Mouse (Mus musculus): ENCODE measurements around the gene Ctnnd1.

Gene Ctnnd1

DNA sequence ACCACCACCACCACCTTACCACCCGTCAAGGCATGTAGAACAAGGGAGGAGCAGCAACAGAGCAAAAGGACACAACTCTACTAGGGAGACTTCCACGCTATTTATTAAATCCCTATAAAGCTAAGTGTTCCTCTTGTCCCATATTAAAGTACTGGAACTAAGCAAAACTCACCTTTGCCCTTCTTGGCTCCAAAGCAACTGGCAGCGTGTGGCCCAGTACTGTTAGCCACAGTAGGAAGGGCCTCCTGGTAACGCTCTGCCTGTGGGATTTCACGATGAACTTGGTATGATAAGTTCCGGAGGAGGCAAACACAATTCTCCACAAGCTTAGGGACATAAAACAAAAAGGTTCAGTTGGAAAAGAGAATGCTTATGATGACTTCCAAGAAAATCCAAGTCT, 37.8 kb downstream of the Ctnnd1 start:
- no peak for DNase-seq (ENCODE audit: extremely low spot score, low read depth, low spot score)

GRCm38 (mm10) chr2:84607842-84608241, 42.7 kb downstream of the Ctnnd1 start:
- DNase-seq (ENCODE audit: extremely low spot score, low read depth, low spot score) = no peak

GRCm38 (mm10) chr2:84600977-84601376, 49.6 kb downstream of the Ctnnd1 start:
- no peak for DNase-seq (ENCODE audit: extremely low spot score, low read depth, low spot score)

- no peak for DNase-seq (ENCODE audit: extremely low spot score, low read depth, low spot score)
Measured at GRCm38 (mm10) chr2:84599270-84599888, 51.2 kb downstream of the Ctnnd1 start.

GRCm38 (mm10) chr2:84597123-84597522, 53.4 kb downstream of the Ctnnd1 start:
- no peak for DNase-seq (ENCODE audit: extremely low spot score, low read depth, low spot score)

DNA sequence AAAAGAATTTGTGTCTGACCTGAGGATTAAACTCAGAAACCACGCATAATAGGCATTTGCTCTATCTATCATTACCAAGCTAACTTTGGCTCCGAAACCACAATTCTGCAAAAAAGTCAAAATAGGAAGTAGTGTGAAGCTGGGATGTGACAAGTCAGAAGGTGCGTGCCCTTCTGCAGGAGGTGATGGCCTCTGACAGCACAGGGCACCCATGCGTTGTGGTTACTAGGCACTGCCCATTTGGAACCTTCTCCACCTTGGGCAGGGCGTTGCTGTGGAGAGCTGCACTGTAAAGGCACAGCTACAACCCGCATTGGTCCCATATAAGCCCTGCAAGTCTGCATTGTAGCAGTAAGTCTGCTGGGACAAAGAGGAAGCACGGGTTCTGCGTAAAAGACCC, 57.8 kb downstream of the Ctnnd1 start:
- no peak for DNase-seq (ENCODE audit: extremely low spot score, low read depth, low spot score)

- no peak for DNase-seq (ENCODE audit: extremely low spot score, low read depth, low spot score)
Measured at GRCm38 (mm10) chr2:84585700-84586099, 64.9 kb downstream of the Ctnnd1 start.

GRCm38 (mm10) chr2:84582286-84582685, 68.3 kb downstream of the Ctnnd1 start:
- no peak for DNase-seq (ENCODE audit: extremely low spot score, low read depth, low spot score)

DNA sequence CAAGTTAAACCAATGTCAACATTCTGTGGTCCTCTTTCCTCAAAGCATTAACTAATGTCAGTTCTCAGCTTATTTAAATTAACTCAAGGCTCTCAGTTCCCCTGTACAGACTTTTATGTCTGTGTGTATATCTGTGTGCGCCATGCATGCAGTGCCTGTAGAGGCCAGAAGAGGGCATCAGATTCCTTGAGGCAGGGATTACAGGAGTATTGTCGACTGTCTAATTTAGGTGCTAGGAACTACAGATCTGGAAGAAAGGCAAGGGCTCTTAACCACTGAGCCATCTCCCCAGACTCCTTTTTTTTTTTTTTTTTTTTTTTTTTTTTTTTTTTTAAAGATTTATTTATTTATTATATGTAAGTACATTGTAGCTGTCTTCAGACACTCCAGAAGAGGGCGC, 69.4 kb downstream of the Ctnnd1 start:
- DNase-seq (ENCODE audit: extremely low spot score, low read depth, low spot score) = no peak

DNA sequence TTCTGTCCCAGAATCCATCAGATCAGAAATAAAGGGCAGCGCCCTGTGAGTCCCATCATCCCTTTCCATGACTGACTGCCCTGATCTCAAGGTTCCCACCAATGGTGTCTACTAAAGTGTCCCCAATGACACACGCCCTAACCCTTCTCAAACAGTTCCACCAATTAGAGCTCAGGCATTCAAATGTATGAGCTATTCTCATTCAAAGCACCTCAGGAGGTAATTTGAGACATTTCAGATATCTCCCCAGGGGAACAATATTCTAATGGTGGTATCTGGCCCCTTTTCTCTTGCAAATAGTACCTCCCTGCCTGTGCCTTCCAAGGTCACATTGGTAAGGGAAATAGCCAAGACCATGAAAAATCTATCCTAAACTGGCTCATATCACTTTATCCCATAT, 71.3 kb downstream of the Ctnnd1 start:
- no peak for DNase-seq (ENCODE audit: extremely low spot score, low read depth, low spot score)

GRCm38 (mm10) chr2:84574130-84574529, 76.4 kb downstream of the Ctnnd1 start:
- DNase-seq (ENCODE audit: extremely low spot score, low read depth, low spot score) = no peak

GRCm38 (mm10) chr2:84556888-84557514, 93.6 kb downstream of the Ctnnd1 start:
- no peak for DNase-seq (ENCODE audit: extremely low spot score, low read depth, low spot score)

- DNase-seq (ENCODE audit: extremely low spot score, low read depth, low spot score) = no peak
Measured at GRCm38 (mm10) chr2:84551390-84552100, 99.0 kb downstream of the Ctnnd1 start.
